Mouse (Mus musculus) stomach, postnatal 0 days (tissue): ENCODE data around the gene Dpep1. TPM values are rescaled to one million over a fixed set of nuclear protein-coding genes. Genes with fewer than 3 reads are reported as not detected.
"Not testable (repeated sequence)": the region's sequence is repeated elsewhere in the genome, so short reads cannot be mapped to it uniquely, and the experiment has no call there.

Source experiments
- ATAC-seq: fragments of 200-750 bp; cut with Nextera tagmentation; 2 replicates; pipeline ENCODE4 v1.8.0; 2017; ENCODE audit not compliant: low FRiP score, low TSS enrichment
- DNase-seq: peaks from one replicate; pipeline ENCODE4 v3.0.0-alpha.2; 2016; ENCODE audit warnings: low spot score
- H3K27ac ChIP-seq: fragments of 300-500 bp; sonication (generic); replicated peaks from 2 replicates; pipeline ENCODE4 v1.5.1; 2014; ENCODE audit warnings: mild to moderate bottlenecking, control low read depth
- H3K27me3 ChIP-seq: fragments of 300-500 bp; sonication (generic); 2 replicates; pipeline ENCODE4 v1.6.1; 2014; ENCODE audit warnings: low read length; ENCODE audit not compliant: control insufficient read depth, insufficient read depth
- H3K36me3 ChIP-seq: fragments of 300-500 bp; sonication (generic); 2 replicates; pipeline ENCODE4 v1.6.1; 2014; ENCODE audit warnings: low read length, mixed read lengths; ENCODE audit not compliant: control insufficient read depth, insufficient read depth
- H3K4me1 ChIP-seq: fragments of 300-500 bp; sonication (generic); replicated peaks from 2 replicates; pipeline ENCODE4 v1.6.1; 2014; ENCODE audit warnings: antibody characterized with exemption; ENCODE audit not compliant: control insufficient read depth, insufficient read depth
- H3K4me2 ChIP-seq: fragments of 300-500 bp; sonication (generic); replicated peaks from 2 replicates; pipeline ENCODE4 v1.6.1; 2014; ENCODE audit warnings: low read depth, mild to moderate bottlenecking, control low read depth, moderate library complexity
- H3K4me3 ChIP-seq: fragments of 300-500 bp; sonication (generic); 2 replicates; pipeline ENCODE4 v1.5.1; 2014; ENCODE audit warnings: low read depth, low read length, control low read depth
- H3K9ac ChIP-seq: fragments of 300-500 bp; sonication (generic); 2 replicates; pipeline ENCODE4 v1.6.1; 2014; ENCODE audit warnings: mild to moderate bottlenecking, low read length, control low read depth, mixed read lengths
- H3K9me3 ChIP-seq: fragments of 300-500 bp; sonication (generic); 2 replicates; pipeline ENCODE4 v1.6.1; 2016; ENCODE audit warnings: low read length; ENCODE audit not compliant: control insufficient read depth
- CTCF ChIP-seq: IDR thresholded peaks from 2 replicates; pipeline ENCODE4 v1.5.1; 2016; ENCODE audit warnings: antibody characterized with exemption, low read depth, mild to moderate bottlenecking, moderate library complexity
- EP300 ChIP-seq: optimal IDR thresholded peaks from 2 replicates; pipeline ENCODE3; 2016; ENCODE audit warnings: antibody characterized with exemption
- WGBS: fragments of 180-500 bp; shearing (Covaris S2); extraction: QIAGEN DNeasy Blood & Tissue Kit; methylation state at CpG from one replicate; pipeline ENCODE4 v1.1.7; 2014; 5-methylcytosine and 5-hydroxymethylcytosine counted together
- polyA plus RNA-seq: library from polyadenylated mRNA; unstranded; fragments of >200 nt; fragmentation: Nextera tagmentation; extraction: Ambion mirVana; gene quantifications from 2 replicates; pipeline ENCODE4 v1.2.1, GENCODE M21; 2015

Dpep1 gene
- polyA plus RNA-seq, 1 experiment from 2014 or later = 13.6 TPM

DNA sequence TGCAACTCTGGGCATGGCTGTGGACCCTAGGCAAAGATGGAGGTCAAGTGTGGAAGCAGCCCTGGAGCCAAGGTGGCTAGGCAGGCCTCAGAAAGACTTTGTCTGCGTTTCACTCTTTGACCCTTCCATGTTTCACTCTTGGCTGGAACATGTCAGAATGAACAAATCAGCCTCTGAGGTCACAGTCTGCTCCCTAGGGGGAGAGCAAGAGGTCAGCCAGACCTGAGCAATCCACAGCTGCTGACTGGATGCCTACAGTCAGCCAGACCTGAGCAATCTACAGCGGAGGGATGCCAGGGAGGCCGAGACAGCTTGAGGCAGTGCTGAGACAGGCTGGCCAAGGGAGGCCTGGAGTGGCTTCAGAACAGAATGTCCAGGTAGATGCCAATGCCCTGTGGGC, 4.7 kb upstream of the Dpep1 start:
- no peak overlapping the region for H3K4me3 ChIP-seq
- no peaks in the 10 kb centered on the region for H3K36me3 ChIP-seq
- DNase-seq (no peak), ATAC-seq (no peak)
- H3K27ac ChIP-seq = no peak overlapping the region
- no peak for TF ChIP-seq CTCF
- TF ChIP-seq EP300 = no peak
- no peak overlapping the region for H3K4me2 ChIP-seq
- WGBS = 54% methylated on average over 3 of the region's 3 CpGs
- H3K9me3 ChIP-seq = no peaks in the 10 kb centered on the region
- no peak overlapping the region for H3K9ac ChIP-seq
- no peaks in the 10 kb centered on the region for H3K4me1 ChIP-seq
- H3K27me3 ChIP-seq = no peaks in the 10 kb centered on the region

DNA sequence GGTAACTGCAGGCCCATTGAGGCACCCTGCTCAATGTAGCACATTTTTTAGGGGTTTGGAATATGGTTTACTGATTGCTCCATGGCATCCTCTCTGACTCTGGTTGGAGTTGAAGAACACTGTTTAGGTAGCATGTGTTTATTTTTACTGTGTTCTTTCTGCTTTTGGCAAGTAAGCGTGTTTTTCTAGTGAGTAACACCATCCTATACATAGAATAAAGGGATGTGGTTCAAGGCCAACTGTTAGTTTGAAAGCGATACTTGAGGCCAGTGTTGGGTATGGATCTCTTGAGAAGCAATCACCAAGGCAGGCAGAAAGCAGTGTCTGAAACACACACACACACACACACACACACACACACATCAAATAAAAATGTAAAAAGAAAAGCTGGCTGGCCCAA, 2.0 kb downstream of the Dpep1 start:
- Histone ChIP-seq H3K27me3 (no peaks in the 10 kb centered on the region), H3K36me3 (no peaks in the 10 kb centered on the region), H3K4me2 (no peak overlapping the region), H3K4me3 (no peak overlapping the region), H3K4me1 (no peaks in the 10 kb centered on the region), H3K27ac (no peak overlapping the region), H3K9ac (no peak overlapping the region), H3K9me3 (no peaks in the 10 kb centered on the region)
- 82% methylated on average over 2 of the region's 2 CpGs for WGBS
- no peak for ATAC-seq
- no peak for DNase-seq
- no peak for TF ChIP-seq CTCF
- TF ChIP-seq EP300 = no peak

DNA sequence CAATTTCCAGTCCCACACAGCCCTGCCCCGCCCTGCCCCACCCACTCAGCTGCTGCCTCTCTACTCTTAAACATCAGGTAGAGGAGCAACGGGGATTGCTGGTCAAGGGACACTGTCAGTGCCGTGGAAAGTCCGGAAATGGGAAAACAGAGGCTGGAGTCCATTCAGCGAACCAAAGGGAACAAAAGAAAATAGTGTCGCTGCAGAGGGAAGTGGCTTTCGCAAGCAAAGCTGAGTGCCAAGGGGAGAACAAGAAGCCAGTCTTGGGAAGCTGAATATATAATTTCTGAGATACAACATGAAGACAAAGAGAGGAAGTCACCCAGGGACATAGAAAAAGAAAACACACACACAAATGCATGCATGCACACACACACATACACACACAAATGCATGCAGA, 2.8 kb downstream of the Dpep1 start:
- Histone ChIP-seq H3K4me3 (no peak overlapping the region), H3K4me2 (no peak overlapping the region), H3K27ac (no peak overlapping the region), H3K27me3 (no peaks in the 10 kb centered on the region), H3K9ac (no peak overlapping the region), H3K36me3 (no peaks in the 10 kb centered on the region), H3K4me1 (no peaks in the 10 kb centered on the region), H3K9me3 (no peaks in the 10 kb centered on the region)
- DNase-seq = peak; percentile 33
- TF ChIP-seq EP300 (no peak), CTCF (no peak)
- no peak for ATAC-seq
- 53% methylated on average over 7 of the region's 7 CpGs for WGBS

DNA sequence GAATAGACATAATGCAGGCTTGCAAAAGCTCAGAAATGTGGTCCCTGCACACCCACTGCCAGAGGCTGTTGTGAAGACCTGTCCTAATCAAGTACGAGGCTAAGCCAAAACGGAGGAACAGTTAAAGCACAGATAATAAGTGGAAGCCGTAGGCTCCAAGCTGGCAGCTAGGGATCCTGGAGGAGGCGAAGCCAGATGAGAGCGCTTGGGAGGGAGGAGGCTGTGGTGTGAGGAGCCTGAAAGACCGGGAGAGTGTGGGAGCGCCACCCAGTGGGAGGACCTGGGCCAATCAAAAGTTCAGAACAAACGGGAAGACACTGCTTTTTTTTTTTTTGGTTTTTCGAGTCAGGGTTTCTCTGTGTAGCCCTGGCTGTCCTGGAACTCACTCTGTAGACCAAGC, 4.6 kb downstream of the Dpep1 start:
- TF ChIP-seq CTCF = peak; percentile 80
- no peak for TF ChIP-seq EP300
- no peak overlapping the region for H3K4me3 ChIP-seq
- no peaks in the 10 kb centered on the region for H3K9me3 ChIP-seq
- no peak overlapping the region for H3K27ac ChIP-seq
- DNase-seq (peak; percentile 86), ATAC-seq (peak; percentile 51; the same call in 1 of the 2 replicates)
- H3K27me3 ChIP-seq = no peaks in the 10 kb centered on the region
- WGBS = 1% methylated on average over 9 of the region's 9 CpGs
- no peak overlapping the region for H3K4me2 ChIP-seq
- no peak overlapping the region for H3K9ac ChIP-seq
- no peaks in the 10 kb centered on the region for H3K4me1 ChIP-seq
- H3K36me3 ChIP-seq = no peaks in the 10 kb centered on the region

DNA sequence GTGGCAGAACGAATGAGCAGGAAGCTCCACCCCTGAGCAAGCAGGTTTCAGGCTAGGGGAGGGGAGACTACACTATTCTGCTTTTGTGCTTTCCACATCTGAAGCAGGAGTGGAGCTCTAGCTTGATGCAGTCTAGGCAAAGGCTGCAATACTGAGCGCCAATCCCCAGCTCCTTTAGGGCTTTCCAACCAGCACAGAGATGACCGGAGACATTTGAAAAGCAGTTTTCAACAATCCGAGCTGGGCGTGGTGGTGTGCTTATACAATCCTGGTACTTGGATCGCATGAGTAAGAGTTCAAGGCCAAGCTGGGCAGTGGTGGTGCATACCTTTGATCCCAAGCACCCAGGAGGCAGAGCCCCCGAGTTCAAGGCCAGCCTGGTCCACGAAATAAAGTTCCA, 5.9 kb downstream of the Dpep1 start:
- ATAC-seq (0 out of 2 replicates have a peak, but pooled peaks have one; percentile 17), DNase-seq (peak; percentile 29)

DNA sequence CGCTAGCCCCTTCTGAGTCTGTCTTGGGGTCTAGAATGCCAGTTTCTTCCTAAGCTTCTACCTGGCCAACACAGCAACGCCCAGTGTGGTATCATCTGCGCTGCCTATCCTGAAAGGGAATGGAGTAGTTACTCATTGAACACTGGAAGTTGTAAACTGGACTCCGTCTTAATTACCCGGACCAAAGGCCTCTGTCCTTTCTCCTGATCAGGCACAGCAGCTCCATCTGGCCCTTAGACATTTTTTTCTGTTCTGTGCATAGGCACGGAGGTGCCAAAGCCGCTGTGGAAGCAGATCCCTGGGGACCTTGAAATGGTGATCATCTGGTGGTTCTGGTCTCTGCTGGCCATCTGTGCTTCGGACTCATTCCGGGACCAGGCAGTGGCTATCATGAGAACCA, 7.7 kb downstream of the Dpep1 start:
- Histone ChIP-seq H3K27me3 (no peaks in the 10 kb centered on the region), H3K4me3 (no peak overlapping the region), H3K9ac (no peak overlapping the region), H3K27ac (no peak overlapping the region), H3K4me2 (no peak overlapping the region), H3K36me3 (no peaks in the 10 kb centered on the region), H3K9me3 (no peaks in the 10 kb centered on the region), H3K4me1 (no peaks in the 10 kb centered on the region)
- DNase-seq (no peak), ATAC-seq (no peak)
- TF ChIP-seq CTCF (no peak), EP300 (no peak)
- 89% methylated on average over 9 of the region's 9 CpGs for WGBS

More for the DNA sequence above, 5.9 kb downstream of the Dpep1 start:
- no peaks in the 10 kb centered on the region for H3K36me3 ChIP-seq
- H3K4me2 ChIP-seq = no peak overlapping the region
- no peaks in the 10 kb centered on the region for H3K4me1 ChIP-seq
- no peaks in the 10 kb centered on the region for H3K9me3 ChIP-seq
- no peak overlapping the region for H3K27ac ChIP-seq
- no peak overlapping the region for H3K4me3 ChIP-seq
- WGBS = 40% methylated on average over 8 of the region's 8 CpGs
- no peak for TF ChIP-seq EP300
- TF ChIP-seq CTCF = no peak
- no peaks in the 10 kb centered on the region for H3K27me3 ChIP-seq
- H3K9ac ChIP-seq = no peak overlapping the region

DNA sequence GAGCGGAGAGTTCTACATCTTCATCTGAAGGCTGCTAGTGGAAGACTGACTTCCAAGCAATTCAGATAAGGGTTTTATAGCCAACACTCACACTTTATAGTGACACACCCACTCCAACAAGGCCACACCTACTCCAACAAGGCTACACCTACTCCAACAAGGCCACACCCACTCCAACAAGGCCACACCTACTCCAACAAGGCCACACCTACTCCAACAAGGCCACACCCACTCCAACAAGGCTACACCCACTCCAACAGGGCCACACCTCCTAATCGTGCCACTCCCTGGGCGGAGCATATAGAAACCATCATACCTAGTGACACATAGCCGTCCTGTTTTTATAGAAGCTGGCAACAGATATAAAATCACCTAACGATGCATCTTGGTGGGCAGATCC, 11.0 kb downstream of the Dpep1 start:
- not testable (repeated sequence) for H3K36me3 ChIP-seq, H3K4me2 ChIP-seq, H3K9me3 ChIP-seq, H3K4me1 ChIP-seq, H3K9ac ChIP-seq, H3K27me3 ChIP-seq, H3K4me3 ChIP-seq, H3K27ac ChIP-seq
- DNase-seq = peak; percentile 42
- ATAC-seq = peak; percentile 65
- 64% methylated on average over 5 of the region's 5 CpGs for WGBS
